Mouse (Mus musculus) heart, embryonic 13.5 days (tissue): ENCODE measurements around the gene Daam1. TPM values are rescaled to one million over a fixed set of nuclear protein-coding genes. Genes with fewer than 3 reads are reported as not detected.
"Not testable (repeated sequence)": the region's sequence is repeated elsewhere in the genome, so short reads cannot be mapped to it uniquely, and the experiment has no call there.

Source experiments
- ATAC-seq: fragments of 200-750 bp; cut with Nextera tagmentation; 2 replicates; pipeline ENCODE4 v1.8.0; 2017; ENCODE audit warnings: moderate TSS enrichment; ENCODE audit not compliant: insufficient number of reproducible peaks, low FRiP score, low TSS enrichment; ENCODE audit errors: extremely low read depth
- H3K27ac ChIP-seq: fragments of 300-500 bp; sonication (generic); replicated peaks from 2 replicates; pipeline ENCODE4 v1.5.1; 2015; ENCODE audit warnings: moderate library complexity, mild to moderate bottlenecking, inconsistent platforms
- H3K27me3 ChIP-seq: fragments of 300-500 bp; sonication (generic); replicated peaks from 2 replicates; pipeline ENCODE4 v1.6.1; 2015; ENCODE audit warnings: mild to moderate bottlenecking, inconsistent platforms
- H3K36me3 ChIP-seq: fragments of 300-500 bp; sonication (generic); 2 replicates; pipeline ENCODE4 v1.6.1; 2015; ENCODE audit warnings: mild to moderate bottlenecking, inconsistent platforms
- H3K4me1 ChIP-seq: fragments of 300-500 bp; sonication (generic); 2 replicates; pipeline ENCODE4 v1.6.1; 2015; ENCODE audit warnings: inconsistent platforms
- H3K4me2 ChIP-seq: fragments of 300-500 bp; sonication (generic); 2 replicates; pipeline ENCODE4 v1.6.1; 2015; ENCODE audit warnings: inconsistent platforms, mild to moderate bottlenecking, moderate library complexity
- H3K4me3 ChIP-seq: fragments of 300-500 bp; sonication (generic); 2 replicates; pipeline ENCODE4 v1.5.1; 2015; ENCODE audit warnings: moderate library complexity, mild to moderate bottlenecking, inconsistent platforms
- H3K9ac ChIP-seq: fragments of 300-500 bp; sonication (generic); 2 replicates; pipeline ENCODE4 v1.6.1; 2015; ENCODE audit warnings: inconsistent platforms, mild to moderate bottlenecking, moderate library complexity
- H3K9me3 ChIP-seq: fragments of 300-500 bp; sonication (generic); 2 replicates; pipeline ENCODE4 v1.6.1; 2016; ENCODE audit warnings: inconsistent platforms
- WGBS: fragments of 180-500 bp; shearing (Covaris S2); methylation state at CpG from one replicate; pipeline ENCODE4 v1.1.7; 2015; ENCODE audit warnings: mixed read lengths; 5-methylcytosine and 5-hydroxymethylcytosine counted together
- polyA plus RNA-seq: library from polyadenylated mRNA; unstranded; fragments of >200 nt; fragmentation: Nextera tagmentation; extraction: Ambion mirVana; gene quantifications from 2 replicates; pipeline ENCODE4 v1.2.1, GENCODE M21; 2015

Daam1 gene
- polyA plus RNA-seq, 1 experiment from 2014 or later = 18.5 TPM

DNA sequence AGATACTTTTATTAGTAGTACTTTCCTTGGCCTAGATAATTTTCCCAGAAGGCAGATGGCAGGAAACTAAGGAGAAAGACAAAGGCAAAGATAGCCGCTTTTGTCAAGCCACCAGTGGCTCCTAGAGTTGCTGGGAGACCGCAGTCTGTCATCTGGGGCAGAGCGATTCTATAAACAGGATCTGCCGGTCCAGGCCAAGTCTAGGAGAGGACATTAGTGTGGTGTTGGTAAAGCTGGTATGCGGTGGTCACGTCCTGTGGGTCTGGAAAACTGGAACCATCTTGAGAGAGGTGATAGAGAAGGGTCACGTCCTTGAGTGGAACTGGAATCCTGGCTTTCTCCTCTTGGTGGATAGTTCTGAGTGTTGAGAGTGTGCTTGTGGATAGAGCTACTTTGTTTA is 3.2 kb downstream of the Daam1 start:
- WGBS = 30% methylated on average over 7 of the region's 7 CpGs
- Histone ChIP-seq H3K27ac (peak overlapping the region; percentile 71), H3K4me1 (peaks cover 81% of the 10 kb centered on the region), H3K4me2 (peak overlapping the region; percentile 59), H3K36me3 (0 out of 2 replicates have a peak, but pooled peaks cover under 1% of the 10 kb centered on the region), H3K9ac (peak overlapping the region; percentile 68), H3K4me3 (peak overlapping the region; percentile 22), H3K9me3 (no peaks in the 10 kb centered on the region), H3K27me3 (no peaks in the 10 kb centered on the region)
- no peak for ATAC-seq

DNA sequence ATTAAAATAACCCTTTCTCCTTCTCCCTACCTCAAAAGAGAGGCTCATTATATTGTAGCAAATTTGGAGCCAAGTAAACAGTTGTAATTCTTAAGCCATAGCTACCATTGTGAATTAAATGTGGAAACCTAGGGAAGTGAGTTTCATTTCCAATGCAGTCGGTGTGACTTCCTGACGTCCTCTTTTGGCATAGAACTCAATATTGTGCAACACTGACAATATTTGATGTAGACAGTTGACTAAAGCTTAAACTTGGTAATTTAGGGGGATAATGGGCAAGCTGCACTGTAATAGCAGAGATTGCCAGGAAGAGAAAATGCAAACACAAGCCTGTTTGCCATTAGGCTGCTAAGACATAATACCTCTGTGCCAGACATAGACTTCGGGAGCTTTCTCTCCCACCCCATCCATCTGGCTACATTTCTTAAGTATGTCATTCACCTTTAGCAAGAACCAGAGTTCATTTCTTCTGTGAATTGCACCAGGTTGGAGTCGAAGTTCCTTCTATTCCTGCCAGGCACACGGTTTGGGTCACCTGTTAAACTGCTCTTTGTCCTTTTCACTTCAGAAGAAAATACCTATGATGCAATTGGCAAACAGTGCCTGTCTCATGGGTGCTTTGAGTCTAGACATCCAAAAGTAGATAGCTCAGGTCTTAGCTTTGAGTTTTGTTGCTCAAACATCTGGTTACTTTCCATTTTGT is 5.2 kb downstream of the Daam1 start:
- Histone ChIP-seq H3K4me3 (no peak overlapping the region), H3K9ac (no peak overlapping the region), H3K27ac (0 out of 2 replicates have a peak overlapping the region, but pooled peaks have one; percentile 8), H3K27me3 (no peaks in the 10 kb centered on the region), H3K36me3 (0 out of 2 replicates have a peak, but pooled peaks cover 3% of the 10 kb centered on the region), H3K9me3 (no peaks in the 10 kb centered on the region), H3K4me1 (peaks cover 90% of the 10 kb centered on the region), H3K4me2 (no peak overlapping the region)
- no peak for ATAC-seq
- WGBS = 71% methylated on average over 5 of the region's 5 CpGs

DNA sequence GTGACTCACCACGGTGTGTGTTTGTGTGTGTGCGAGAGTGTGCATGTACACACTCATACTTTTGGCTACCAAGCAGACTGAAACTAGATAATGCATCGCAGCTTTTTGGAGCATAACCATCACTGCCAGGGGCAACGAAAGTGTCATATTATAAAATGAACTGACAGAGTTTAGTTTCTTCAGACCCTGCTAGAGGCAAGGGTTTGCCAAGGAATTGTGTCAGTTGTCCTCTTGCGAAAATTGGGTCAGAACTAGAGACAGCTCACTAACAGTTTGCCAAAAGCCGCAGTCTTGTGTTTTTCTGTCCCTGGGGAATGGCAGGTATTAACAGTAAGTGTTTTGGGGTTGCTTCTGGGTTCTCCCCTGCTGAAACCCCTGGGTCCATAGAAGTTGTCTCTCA is 5.9 kb downstream of the Daam1 start:
- Histone ChIP-seq H3K9ac (peak overlapping the region; percentile 42), H3K36me3 (0 out of 2 replicates have a peak, but pooled peaks cover 3% of the 10 kb centered on the region), H3K4me3 (no peak overlapping the region), H3K9me3 (no peaks in the 10 kb centered on the region), H3K4me2 (no peak overlapping the region), H3K27me3 (no peaks in the 10 kb centered on the region), H3K27ac (peak overlapping the region; percentile 61; the same call in 1 of the 2 replicates), H3K4me1 (peaks cover 97% of the 10 kb centered on the region)
- ATAC-seq = no peak
- WGBS = 87% methylated on average over 6 of the region's 6 CpGs

DNA sequence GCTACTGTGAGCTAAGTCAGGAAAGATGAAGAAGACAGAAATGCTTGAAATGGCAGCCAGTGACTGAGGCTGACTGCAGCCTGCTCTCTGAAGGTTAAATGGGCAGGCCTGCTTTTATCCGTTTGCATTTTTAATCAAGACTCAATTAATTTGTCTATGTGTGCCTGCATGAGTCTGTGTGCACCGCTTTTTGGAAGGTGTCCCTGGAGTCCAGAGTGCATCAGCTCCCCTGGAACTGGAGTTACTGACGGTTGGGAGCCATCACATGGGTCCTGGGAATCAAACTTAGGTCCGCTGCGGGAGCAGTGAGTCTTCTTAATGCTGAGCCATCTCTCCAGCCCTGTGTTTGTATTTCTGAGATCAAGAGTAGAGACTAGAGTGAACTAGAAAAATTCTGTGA is 6.7 kb downstream of the Daam1 start:
- no peak for ATAC-seq
- H3K9me3 ChIP-seq = no peaks in the 10 kb centered on the region
- 67% methylated on average over 5 of the region's 5 CpGs for WGBS

DNA sequence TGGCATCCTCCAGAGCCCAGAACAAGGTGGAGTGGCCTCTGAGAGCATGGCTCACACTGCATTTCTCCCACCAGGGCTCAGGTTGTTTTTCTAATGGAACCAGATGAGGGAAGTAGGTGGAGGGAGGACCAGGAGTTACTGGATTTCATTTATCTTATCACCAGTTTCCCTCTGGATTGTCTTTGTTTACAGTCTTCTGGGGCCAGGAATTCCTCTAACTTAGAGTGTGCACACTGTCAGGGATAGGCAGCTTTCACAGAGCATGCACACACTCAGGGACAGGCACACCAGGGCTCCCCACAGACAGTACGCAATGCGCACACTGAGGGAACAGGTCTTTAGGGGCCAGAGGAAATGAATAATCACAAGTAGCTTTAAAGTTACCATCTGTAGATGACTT is 7.4 kb downstream of the Daam1 start:
- Histone ChIP-seq H3K27me3 (no peaks in the 10 kb centered on the region), H3K4me1 (peaks cover 98% of the 10 kb centered on the region), H3K9me3 (no peaks in the 10 kb centered on the region), H3K9ac (peak overlapping the region; percentile 42), H3K4me3 (no peak overlapping the region), H3K27ac (peak overlapping the region; percentile 61), H3K4me2 (peak overlapping the region; percentile 12; the same call in 1 of the 2 replicates), H3K36me3 (peaks cover 7% of the 10 kb centered on the region; the same call in 1 of the 2 replicates)
- ATAC-seq = no peak
- 55% methylated on average over 2 of the region's 2 CpGs for WGBS

More for the DNA sequence above, 6.7 kb downstream of the Daam1 start:
- Histone ChIP-seq H3K4me1 (peaks cover 98% of the 10 kb centered on the region), H3K36me3 (0 out of 2 replicates have a peak, but pooled peaks cover 3% of the 10 kb centered on the region), H3K9ac (peak overlapping the region; percentile 42; the same call in 1 of the 2 replicates), H3K4me3 (no peak overlapping the region), H3K27me3 (no peaks in the 10 kb centered on the region), H3K4me2 (no peak overlapping the region), H3K27ac (peak overlapping the region; percentile 61)

DNA sequence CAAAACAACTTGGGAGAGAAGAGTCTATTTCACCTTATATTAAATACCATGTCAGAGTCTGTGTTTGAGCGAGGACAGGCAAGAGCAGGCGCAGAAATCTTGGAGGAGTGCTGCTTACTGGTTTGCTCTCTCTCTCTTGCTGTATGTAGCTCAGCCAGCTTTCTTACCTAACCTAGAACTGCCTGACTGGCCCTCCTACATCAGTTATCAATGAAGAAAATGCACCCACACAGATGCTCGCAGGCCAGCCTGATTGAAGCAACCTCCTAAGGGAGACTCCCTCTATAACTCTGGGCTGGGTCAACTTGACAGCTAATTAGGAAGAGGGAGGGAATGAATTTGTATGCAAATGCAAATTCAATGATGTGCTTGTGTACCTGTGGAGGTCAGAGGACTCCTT is 8.8 kb downstream of the Daam1 start:
- no peak overlapping the region for H3K9ac ChIP-seq
- no peak overlapping the region for H3K27ac ChIP-seq
- H3K4me3 ChIP-seq = no peak overlapping the region
- no peaks in the 10 kb centered on the region for H3K27me3 ChIP-seq
- H3K36me3 ChIP-seq = peaks cover 10% of the 10 kb centered on the region; the same call in 1 of the 2 replicates
- H3K9me3 ChIP-seq = no peaks in the 10 kb centered on the region
- no peak for ATAC-seq
- no peak overlapping the region for H3K4me2 ChIP-seq
- peaks cover 100% of the 10 kb centered on the region for H3K4me1 ChIP-seq
- 70% methylated on average over 3 of the region's 3 CpGs for WGBS

DNA sequence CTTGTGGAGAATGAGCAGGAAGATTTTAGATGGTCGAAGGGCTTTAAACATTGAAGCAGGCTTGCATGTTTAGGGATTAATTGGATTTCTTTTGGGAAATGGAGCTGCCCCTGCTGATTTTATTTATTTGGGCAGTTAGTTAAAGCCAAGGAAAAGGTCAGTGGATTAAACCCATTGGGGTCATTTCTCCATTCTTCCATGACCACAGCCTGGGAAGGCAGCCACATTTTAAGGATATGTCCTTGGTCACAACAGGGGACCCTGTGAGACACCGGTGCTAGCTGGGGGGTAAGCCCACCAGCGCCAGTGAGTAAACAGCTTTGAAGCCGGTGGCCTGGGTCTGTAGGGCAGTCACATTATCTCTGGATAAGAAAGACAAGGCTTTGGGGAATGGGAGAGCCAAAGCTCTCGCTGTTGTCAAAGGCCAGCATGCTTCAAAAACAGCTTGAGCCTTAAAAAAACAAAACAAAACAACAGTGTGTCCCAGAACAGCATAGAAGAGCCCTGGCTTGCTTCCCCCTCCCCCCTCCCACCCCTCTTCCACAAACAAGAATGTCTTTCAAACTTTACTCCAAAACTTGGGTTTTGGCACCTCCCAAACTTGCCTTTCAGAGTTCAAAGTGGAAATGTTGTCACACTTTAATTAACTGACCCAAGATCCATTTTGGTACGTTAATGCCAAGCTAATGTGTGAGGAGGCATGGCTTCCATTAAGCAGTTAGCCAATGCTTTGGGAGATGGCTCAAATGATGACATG is 9.7 kb downstream of the Daam1 start:
- Histone ChIP-seq H3K4me2 (no peak overlapping the region), H3K9me3 (no peaks in the 10 kb centered on the region), H3K4me1 (peaks cover 90% of the 10 kb centered on the region), H3K27me3 (no peaks in the 10 kb centered on the region), H3K36me3 (peaks cover 10% of the 10 kb centered on the region; the same call in 1 of the 2 replicates), H3K4me3 (no peak overlapping the region), H3K27ac (peak overlapping the region; percentile 48), H3K9ac (no peak overlapping the region)
- 37% methylated on average over 6 of the region's 6 CpGs for WGBS
- no peak for ATAC-seq

DNA sequence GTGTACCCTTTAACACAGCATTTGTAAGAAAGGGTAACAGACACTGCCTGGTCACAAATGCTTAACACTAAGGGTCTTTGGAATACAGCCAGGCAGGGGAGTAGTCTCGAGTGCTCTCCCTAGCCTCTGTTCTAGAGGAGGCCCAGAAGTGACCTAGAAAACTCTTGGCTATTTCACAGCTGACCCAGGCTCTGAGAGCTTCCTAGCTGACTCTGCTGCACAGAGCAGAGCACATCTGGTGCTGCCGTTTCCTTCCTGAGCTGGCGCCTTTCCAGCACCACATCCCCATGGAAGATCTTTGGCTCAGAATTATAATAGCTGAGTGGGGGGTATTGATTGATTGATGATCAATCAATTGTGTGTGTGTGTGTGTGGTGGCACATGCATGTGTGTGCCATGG is 11.1 kb downstream of the Daam1 start:
- Histone ChIP-seq H3K4me1 (peaks cover 82% of the 10 kb centered on the region), H3K9me3 (no peaks in the 10 kb centered on the region), H3K9ac (peak overlapping the region; percentile 48; the same call in 1 of the 2 replicates), H3K27ac (peak overlapping the region; percentile 48), H3K27me3 (no peaks in the 10 kb centered on the region), H3K4me2 (no peak overlapping the region), H3K4me3 (no peak overlapping the region), H3K36me3 (peaks cover 11% of the 10 kb centered on the region; the same call in 1 of the 2 replicates)
- 22% methylated on average over 3 of the region's 3 CpGs for WGBS
- ATAC-seq = no peak

DNA sequence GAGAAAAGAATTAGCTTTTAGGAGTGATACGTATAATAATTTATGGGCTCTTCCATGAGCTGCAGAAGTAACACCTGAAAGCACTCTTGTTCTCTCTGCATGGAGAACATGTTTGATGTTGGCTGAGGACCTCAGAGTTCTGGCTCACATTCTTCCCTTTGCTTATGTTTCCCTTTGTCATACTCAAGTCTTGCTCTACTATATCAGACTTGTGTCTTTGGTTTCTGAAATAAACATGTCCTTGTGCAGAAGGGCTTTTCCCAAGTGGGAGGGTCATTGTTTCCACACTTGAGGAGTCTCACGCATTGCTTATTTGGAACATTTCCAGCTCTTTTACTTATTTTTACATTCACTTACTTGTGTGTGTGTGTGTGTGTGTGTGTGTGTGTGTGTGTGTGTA is 11.7 kb downstream of the Daam1 start:
- Histone ChIP-seq H3K27me3 (no peaks in the 10 kb centered on the region), H3K9ac (no peak overlapping the region), H3K27ac (peak overlapping the region; percentile 48), H3K4me2 (no peak overlapping the region), H3K4me3 (no peak overlapping the region), H3K4me1 (peaks cover 80% of the 10 kb centered on the region), H3K36me3 (peaks cover 13% of the 10 kb centered on the region; the same call in 1 of the 2 replicates), H3K9me3 (no peaks in the 10 kb centered on the region)
- 67% methylated on average over 2 of the region's 2 CpGs for WGBS
- no peak for ATAC-seq

DNA sequence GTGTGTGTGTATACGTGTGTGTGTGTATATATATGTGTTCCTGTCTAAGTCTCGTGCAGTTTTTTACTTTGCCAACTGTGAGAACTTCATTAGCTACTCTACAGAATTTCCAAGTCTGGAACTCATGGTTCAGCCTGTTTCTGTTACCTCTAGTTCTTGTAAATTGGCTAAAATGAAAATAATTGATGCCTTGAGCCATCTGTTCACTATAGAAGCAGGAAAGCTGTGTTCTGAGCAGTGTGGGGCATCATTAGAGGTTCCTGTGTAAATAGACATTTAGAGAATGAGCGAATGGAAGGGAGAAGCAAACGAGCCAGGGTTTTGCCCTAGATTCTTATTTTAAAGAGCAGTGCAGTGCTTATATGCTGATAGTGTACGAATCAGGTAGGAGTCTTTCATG is 14.6 kb downstream of the Daam1 start:
- ATAC-seq = no peak
- Histone ChIP-seq H3K9me3 (no peaks in the 10 kb centered on the region), H3K4me1 (peaks cover 76% of the 10 kb centered on the region), H3K9ac (no peak overlapping the region), H3K36me3 (peaks cover 12% of the 10 kb centered on the region; the same call in 1 of the 2 replicates), H3K4me2 (no peak overlapping the region), H3K4me3 (no peak overlapping the region), H3K27ac (no peak overlapping the region), H3K27me3 (no peaks in the 10 kb centered on the region)
- 83% methylated on average over 5 of the region's 5 CpGs for WGBS

DNA sequence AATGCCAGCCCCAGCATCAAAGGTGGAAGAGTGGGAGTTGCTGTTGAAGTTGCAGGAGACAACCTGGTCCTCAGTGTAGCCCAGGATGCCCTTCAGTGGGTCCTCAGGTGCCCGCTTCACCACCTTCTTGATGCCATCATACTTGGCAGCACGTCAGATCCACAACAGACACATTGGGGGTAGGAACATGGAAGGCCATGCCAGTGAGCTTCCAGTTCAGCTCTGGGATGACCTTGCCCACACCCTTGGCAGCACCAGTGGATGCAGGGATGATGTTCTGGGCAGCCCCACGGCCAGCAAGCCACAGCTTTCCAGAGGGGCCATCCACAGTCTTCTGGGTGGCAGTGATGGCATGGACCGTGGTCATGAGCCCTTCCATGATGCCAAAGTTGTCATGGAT is 15.5 kb downstream of the Daam1 start:
- 90% methylated on average over 4 of the region's 4 CpGs for WGBS

More for the DNA sequence above, 15.5 kb downstream of the Daam1 start:
- not testable (repeated sequence) for H3K4me2 ChIP-seq, H3K27me3 ChIP-seq, H3K4me3 ChIP-seq, H3K9me3 ChIP-seq, H3K27ac ChIP-seq, ATAC-seq, H3K9ac ChIP-seq
- H3K4me1 ChIP-seq = peaks cover 72% of the 10 kb centered on the region
- H3K36me3 ChIP-seq = peaks cover 15% of the 10 kb centered on the region; the same call in 1 of the 2 replicates
